Mouse (Mus musculus) bone marrow, adult 2 months (tissue): ENCODE data around the gene Irf1. TPM values are rescaled to one million over a fixed set of nuclear protein-coding genes. Genes with fewer than 3 reads are reported as not detected.

Experiments used
- H3K27ac ChIP-seq: fragments of 200-500 bp; 2 replicates; pipeline ENCODE4 v1.5.1; 2012; ENCODE audit warnings: low read depth, mild to moderate bottlenecking, control low read depth, inconsistent platforms, low read length; ENCODE audit not compliant: control insufficient read depth, poor library complexity, insufficient read depth
- H3K4me1 ChIP-seq: fragments of 200-500 bp; 2 replicates; pipeline ENCODE4 v1.6.1; 2011; ENCODE audit warnings: low read length; ENCODE audit not compliant: control insufficient read depth, insufficient read depth
- H3K4me3 ChIP-seq: fragments of 200-500 bp; replicated peaks from 2 replicates; pipeline ENCODE3; 2011; ENCODE audit warnings: mild to moderate bottlenecking, low read depth, low read length, control low read depth; ENCODE audit not compliant: control insufficient read depth
- CTCF ChIP-seq: fragments of 200-500 bp; IDR thresholded peaks from 2 replicates; pipeline ENCODE4 v1.5.1; 2011; ENCODE audit warnings: low read length, control low read depth; ENCODE audit not compliant: control insufficient read depth, insufficient read depth
- POLR2A ChIP-seq: fragments of 200-500 bp; IDR thresholded peaks from 2 replicates; pipeline ENCODE4 v1.6.1; 2011; ENCODE audit warnings: low read depth, mild to moderate bottlenecking, control low read depth, low read length, borderline replicate concordance; ENCODE audit not compliant: control insufficient read depth
- WGBS: fragments of 180-500 bp; shearing (Covaris S2); methylation state at CpG from one replicate; pipeline ENCODE4 v1.1.7; 2018; 5-methylcytosine and 5-hydroxymethylcytosine counted together
- polyA plus RNA-seq: library from polyadenylated mRNA; stranded (reverse); fragments of >200 nt; gene quantifications from 2 replicates; pipeline ENCODE4 v1.2.4, GENCODE M21; 2011; ENCODE audit warnings: low replicate concordance; ENCODE audit not compliant: missing spikeins, insufficient read depth, insufficient read length

The Irf1 gene
- polyA plus RNA-seq, 1 experiment, result 35.5 TPM

DNA sequence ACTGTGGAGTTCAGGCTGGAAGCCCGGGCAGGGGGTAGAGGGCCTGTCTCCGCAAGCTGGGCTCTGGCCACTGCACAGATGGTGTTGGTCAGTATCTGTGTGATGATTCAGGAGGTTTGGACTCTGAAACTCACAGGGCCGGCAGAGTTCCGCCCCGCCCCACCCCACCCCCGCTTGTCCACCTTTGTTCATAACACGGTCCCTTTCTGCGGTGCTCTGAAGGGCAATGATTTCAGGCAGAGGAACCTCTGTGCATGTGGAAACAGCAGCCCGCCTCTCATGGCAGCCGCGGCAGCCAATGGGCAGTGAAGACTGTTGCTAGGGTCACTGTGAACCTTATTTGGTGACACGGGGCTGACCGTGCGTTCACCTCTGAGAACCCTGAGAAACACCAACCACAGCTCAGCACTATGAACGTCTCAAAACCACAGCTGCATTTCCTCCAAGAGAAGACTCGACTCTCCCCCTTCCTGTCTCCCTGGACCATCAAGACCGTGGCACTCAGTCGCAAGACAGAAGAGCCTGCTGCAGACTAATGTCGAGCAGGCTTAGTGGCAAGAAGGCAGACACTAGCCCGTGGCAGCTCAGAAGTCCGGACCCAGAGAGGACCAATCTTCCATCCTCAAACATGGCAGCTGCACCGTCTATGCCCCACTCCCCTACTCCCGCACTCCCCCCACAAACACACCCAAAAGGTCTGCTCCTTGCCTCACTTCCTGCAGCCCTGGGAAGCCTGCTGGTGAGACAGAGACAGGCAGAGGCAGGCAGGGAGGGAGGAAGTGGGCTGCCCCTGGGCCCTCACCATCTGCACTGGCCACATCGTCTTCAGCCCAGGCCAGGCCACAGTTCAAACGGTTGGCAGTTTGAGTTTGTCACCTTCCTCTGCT lies 25.1 kb downstream of the Irf1 start:
- TF ChIP-seq POLR2A (peak; percentile 65; the same call in 1 of the 2 replicates), CTCF (peak; percentile 50)
- peak overlapping the region; percentile 95 for H3K27ac ChIP-seq
- H3K4me1 ChIP-seq, result peaks cover 11% of the 10 kb centered on the region
- 3% methylated on average over 25 of the region's 25 CpGs for WGBS
- H3K4me3 ChIP-seq, result peak overlapping the region; percentile 22

DNA sequence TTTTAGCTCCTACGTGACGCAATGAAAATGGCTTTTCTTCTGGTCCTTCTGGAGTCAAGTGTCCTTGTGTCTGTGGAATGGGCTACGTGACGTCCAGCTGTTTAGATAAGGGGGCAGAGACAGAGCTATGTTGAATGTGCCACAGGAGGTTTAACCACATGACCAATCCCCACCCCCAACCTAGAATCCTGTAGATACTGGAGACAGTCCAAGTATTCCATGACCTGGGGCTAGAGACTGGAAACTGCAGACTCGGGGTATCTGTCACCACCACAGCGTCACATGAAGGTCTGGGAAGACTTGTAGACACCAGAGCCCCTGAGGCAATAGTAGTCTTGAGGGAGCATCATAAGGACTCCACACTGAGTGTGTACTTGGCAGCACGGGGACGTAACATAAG lies 26.0 kb downstream of the Irf1 start:
- Histone ChIP-seq H3K4me1 (peaks cover 11% of the 10 kb centered on the region), H3K4me3 (no peak overlapping the region), H3K27ac (peak overlapping the region; percentile 95)
- TF ChIP-seq POLR2A, result no peak
- 0 out of 2 replicates have a peak, but pooled peaks have one; percentile 4 for TF ChIP-seq CTCF
- 47% methylated on average over 8 of the region's 8 CpGs for whole genome bisulfite sequencing

DNA sequence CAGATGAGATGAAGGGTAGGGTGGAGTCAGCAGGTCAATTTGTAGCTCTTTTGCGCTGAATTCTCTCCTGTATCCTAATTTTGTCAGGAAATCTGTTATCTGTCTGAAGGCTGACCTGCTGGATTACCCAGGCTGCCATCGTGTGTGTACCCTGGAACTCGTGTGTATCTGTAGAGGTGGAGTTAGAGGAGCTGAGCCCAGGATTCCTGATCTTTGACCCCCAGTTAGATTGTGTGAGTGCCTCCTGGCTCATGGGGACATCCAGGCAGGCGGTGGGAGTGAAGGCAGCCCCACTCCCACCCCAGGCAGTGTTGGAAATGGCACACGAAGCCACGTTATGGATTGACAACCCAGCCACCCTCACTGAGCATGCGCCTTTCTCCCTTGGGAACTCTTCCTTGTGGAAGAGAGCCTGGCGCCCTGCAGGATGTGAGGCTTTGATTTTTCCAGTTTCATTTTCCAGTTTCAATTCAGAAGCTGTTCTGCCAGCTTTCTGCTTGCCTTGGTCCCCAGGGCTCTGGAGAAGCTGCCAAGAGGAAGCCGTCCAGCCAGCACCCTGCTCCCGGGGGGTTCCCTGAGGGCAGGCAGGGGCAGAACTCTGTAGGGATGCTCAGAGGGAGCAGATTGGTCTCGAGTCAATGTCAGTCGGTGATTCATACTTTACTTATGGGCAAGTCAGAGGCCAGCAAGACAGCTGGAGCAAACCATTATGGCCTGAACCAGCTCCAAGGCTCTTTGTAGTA lies 26.8 kb downstream of the Irf1 start:
- TF ChIP-seq POLR2A, result no peak
- no peak for TF ChIP-seq CTCF
- peaks cover 11% of the 10 kb centered on the region for H3K4me1 ChIP-seq
- H3K4me3 ChIP-seq, result no peak overlapping the region
- H3K27ac ChIP-seq, result peak overlapping the region; percentile 95
- 54% methylated on average over 12 of the region's 12 CpGs for WGBS

DNA sequence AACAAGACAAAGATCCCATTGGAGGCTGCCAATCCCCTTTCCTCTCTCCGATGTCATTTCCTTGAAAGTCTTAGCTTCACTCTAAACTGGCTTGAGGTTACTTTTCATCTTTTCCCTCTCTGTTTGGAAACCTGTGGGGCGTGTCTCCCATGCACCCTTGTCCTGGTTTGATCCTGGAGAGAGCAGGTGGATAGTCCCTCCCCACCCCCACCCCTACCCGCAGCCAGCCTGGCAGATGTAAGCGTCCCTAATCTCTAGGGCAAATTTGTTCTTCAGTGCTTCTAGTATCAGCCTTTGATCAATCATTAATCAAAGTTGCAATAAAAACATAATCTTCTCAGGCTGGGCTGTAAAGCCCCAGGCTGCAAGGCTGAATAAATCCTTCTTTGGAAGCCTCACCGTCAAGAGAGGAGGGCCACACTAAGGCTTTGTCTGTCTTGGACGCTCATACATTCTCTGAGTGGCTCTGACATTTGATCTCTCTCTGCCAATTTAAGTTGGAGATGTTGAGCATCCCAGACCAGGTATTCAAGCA lies 27.6 kb downstream of the Irf1 start:
- no peak overlapping the region for H3K4me3 ChIP-seq
- peaks cover 11% of the 10 kb centered on the region for H3K4me1 ChIP-seq
- TF ChIP-seq CTCF (no peak), POLR2A (no peak)
- no peak overlapping the region for H3K27ac ChIP-seq
- 73% methylated on average over 6 of the region's 6 CpGs for WGBS

DNA sequence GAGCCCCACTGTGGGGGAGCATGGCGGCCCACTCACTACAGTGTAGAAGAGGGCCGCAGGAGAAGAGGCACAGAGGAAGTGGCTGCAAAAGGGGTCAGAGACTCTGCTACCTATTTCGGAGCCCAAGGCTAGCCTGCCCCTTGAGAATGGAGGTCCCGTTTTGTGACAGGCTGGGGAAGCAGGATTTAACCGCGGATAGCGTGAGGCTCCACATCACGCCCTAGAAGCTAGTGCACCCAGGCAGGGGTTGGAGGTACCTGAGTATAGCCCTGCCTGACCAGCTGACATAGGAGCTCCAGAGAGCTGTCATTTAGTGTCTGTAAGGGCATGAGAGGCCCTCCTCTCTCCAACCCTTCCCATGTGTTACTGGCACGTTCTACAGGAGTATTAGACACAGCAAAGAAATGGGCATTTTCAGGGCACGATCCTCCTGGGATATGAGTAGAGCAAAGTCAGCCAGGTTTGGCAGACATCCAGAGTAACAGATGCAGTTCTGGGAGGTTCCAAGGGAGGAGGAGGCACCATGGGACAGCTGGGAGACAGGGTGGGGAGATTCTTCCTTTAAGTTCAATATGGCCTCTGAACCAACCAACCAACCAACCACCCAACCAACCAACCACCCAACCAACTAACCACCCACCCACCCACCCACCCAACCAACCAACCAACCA lies 28.4 kb downstream of the Irf1 start:
- H3K4me3 ChIP-seq, result no peak overlapping the region
- no peak overlapping the region for H3K27ac ChIP-seq
- 68% methylated on average over 10 of the region's 10 CpGs for WGBS
- TF ChIP-seq POLR2A (no peak), CTCF (no peak)
- H3K4me1 ChIP-seq, result peaks cover 11% of the 10 kb centered on the region

DNA sequence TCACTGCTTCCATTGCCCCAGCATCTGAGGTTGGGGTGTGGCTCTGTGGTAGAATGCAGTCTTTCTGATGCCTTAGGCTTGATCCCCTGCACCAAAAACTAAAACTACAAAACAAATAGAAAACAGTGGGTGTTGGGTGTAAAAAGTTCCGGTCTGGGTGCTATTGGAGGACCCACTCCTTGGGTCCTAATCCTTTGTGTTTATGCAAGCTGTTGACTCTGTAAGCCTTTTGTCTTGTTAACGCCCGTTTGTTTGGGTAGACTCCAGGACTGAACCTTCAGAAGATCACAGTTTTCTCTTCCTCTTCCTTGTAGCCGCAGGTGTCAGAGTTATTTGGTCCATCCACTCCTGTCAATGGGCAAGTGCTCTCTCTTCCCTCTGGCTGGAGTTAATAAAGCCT lies 30.2 kb downstream of the Irf1 start:
- H3K27ac ChIP-seq, result no peak overlapping the region
- H3K4me1 ChIP-seq, result peaks cover 16% of the 10 kb centered on the region
- H3K4me3 ChIP-seq, result no peak overlapping the region
- TF ChIP-seq CTCF, result no peak
- no peak for TF ChIP-seq POLR2A
- 68% methylated on average over 4 of the region's 4 CpGs for WGBS

DNA sequence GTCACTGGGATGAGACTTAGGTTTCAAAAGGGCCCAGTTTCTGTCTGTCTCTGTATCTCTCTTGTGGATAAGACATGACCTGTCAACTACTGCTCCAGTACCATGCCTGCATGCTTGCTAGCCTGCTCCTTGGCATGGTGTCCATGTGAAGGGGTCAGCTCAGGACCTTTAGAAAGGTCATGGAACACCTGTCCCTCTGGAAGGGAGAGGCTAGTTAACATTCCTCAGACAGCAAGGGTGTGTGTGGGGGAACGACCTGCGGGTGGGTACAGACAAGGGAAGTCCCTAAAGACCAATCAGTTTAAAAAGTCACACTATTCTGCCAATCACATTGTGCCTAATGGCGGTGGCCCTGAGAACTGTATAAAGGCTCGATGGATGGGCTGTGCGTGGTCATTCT lies 31.2 kb downstream of the Irf1 start:
- H3K27ac ChIP-seq, result no peak overlapping the region
- no peak overlapping the region for H3K4me3 ChIP-seq
- TF ChIP-seq POLR2A (no peak), CTCF (no peak)
- 88% methylated on average over 5 of the region's 5 CpGs for WGBS
- H3K4me1 ChIP-seq, result peaks cover 13% of the 10 kb centered on the region

DNA sequence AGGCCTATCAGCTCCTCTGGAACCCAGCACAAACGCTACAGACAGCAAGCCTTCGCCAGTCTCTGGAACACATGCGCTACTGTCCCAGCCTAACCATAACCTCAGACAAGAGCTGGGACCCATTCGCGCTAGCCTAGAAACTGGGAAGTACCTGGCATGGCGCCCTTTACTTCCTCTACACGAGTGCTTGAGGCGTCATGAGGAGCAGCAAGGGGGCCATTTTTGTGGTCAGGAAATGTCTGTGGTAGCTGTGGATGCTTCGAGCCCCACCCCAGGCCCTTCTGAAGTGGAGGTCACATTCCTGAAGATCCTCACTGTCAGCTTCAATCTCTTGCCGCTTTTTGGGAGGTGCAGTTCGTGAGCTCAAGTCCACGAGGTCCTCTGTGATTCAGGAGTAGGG lies 33.3 kb downstream of the Irf1 start:
- 28% methylated on average over 12 of the region's 12 CpGs for WGBS
- peaks cover 9% of the 10 kb centered on the region; the same call in 1 of the 2 replicates for H3K4me1 ChIP-seq
- no peak overlapping the region for H3K27ac ChIP-seq

More for the DNA sequence above, 33.3 kb downstream of the Irf1 start:
- no peak overlapping the region for H3K4me3 ChIP-seq
- TF ChIP-seq CTCF (no peak), POLR2A (no peak)
